Mouse (Mus musculus) lung, postnatal 0 days (tissue): ENCODE measurements around the gene Lrrfip2. TPM values are rescaled to one million over a fixed set of nuclear protein-coding genes. Genes with fewer than 3 reads are reported as not detected.
A peak's percentile ranks its signal among the peaks of the same experiment; 100 is the strongest.

Source experiments
- ATAC-seq: fragments of 200-750 bp; cut with Nextera tagmentation; 2 replicates; pipeline ENCODE4 v1.8.0; 2017; ENCODE audit warnings: moderate library complexity
- DNase-seq: peaks from one replicate; pipeline ENCODE4 v3.0.0-alpha.2; 2016; ENCODE audit warnings: low spot score
- H3K27ac ChIP-seq: fragments of 300-500 bp; sonication (generic); 2 replicates; pipeline ENCODE4 v1.5.1; 2014; ENCODE audit warnings: antibody characterized with exemption, mild to moderate bottlenecking, low read length, mixed read lengths
- H3K27me3 ChIP-seq: fragments of 300-500 bp; sonication (generic); replicated peaks from 2 replicates; pipeline ENCODE4 v1.6.1; 2014; ENCODE audit warnings: low read length, mixed read lengths; ENCODE audit not compliant: insufficient read depth
- H3K36me3 ChIP-seq: fragments of 300-500 bp; sonication (generic); 2 replicates; pipeline ENCODE4 v1.6.1; 2014; ENCODE audit warnings: low read length, mixed read lengths; ENCODE audit not compliant: insufficient read depth
- H3K4me1 ChIP-seq: fragments of 300-500 bp; sonication (generic); 2 replicates; pipeline ENCODE4 v1.6.1; 2014; ENCODE audit warnings: antibody characterized with exemption, low read depth, low read length, mixed read lengths; ENCODE audit not compliant: insufficient read depth
- H3K4me2 ChIP-seq: fragments of 300-500 bp; sonication (generic); replicated peaks from 2 replicates; pipeline ENCODE4 v1.6.1; 2014; ENCODE audit warnings: low read depth, mild to moderate bottlenecking, low read length, moderate library complexity, mixed read lengths
- H3K4me3 ChIP-seq: fragments of 300-500 bp; sonication (generic); 2 replicates; pipeline ENCODE4 v1.5.1; 2014; ENCODE audit warnings: low read depth, low read length
- H3K9ac ChIP-seq: fragments of 300-500 bp; sonication (generic); replicated peaks from 2 replicates; pipeline ENCODE4 v1.6.1; 2014; ENCODE audit warnings: low read depth, mild to moderate bottlenecking
- H3K9me3 ChIP-seq: fragments of 300-500 bp; sonication (generic); 2 replicates; pipeline ENCODE4 v1.6.1; 2016; ENCODE audit warnings: low read length, mixed read lengths
- CTCF ChIP-seq: IDR thresholded peaks from 2 replicates; pipeline ENCODE4 v1.5.1; 2016; ENCODE audit warnings: antibody characterized with exemption, mild to moderate bottlenecking
- EP300 ChIP-seq: IDR thresholded peaks from 2 replicates; pipeline ENCODE4 v1.6.1; 2016; ENCODE audit warnings: antibody characterized with exemption, mild to moderate bottlenecking, control low read depth
- WGBS: fragments of 180-500 bp; shearing (Covaris S2); extraction: QIAGEN DNeasy Blood & Tissue Kit; methylation state at CpG from one replicate; pipeline ENCODE4 v1.1.7; 2014; 5-methylcytosine and 5-hydroxymethylcytosine counted together
- polyA plus RNA-seq: library from polyadenylated mRNA; unstranded; fragments of >200 nt; fragmentation: Nextera tagmentation; extraction: Ambion mirVana; gene quantifications from 2 replicates; pipeline ENCODE4 v1.2.1, GENCODE M21; 2015

The Lrrfip2 gene
- polyA plus RNA-seq, 1 experiment from 2014 or later = 54.2 TPM

DNA sequence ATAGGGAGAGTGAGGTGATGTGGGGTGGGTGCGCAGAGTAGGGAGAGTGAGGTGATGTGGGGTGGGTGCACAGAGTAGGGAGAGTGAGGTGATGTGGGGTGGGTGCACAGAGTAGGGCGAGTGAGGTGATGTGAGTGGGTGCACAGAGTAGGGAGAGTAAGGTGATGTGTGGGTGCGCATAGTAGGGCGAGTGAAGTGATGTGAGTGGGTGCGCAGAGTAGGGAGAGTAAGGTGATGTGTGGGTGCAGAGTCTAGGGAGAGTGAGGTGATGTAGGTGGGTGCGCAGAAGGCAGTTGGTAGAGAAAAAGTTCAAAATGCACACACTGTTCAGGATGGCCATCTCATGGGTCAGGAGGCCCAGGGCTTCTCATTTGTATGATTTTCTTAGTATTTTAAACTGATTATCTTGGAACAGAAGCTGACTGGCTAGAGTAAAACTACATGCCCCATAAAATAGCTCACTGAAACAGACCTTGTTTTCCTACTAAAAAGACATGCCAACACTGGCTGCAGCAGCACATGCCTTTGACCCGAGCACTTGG, 91.8 kb downstream of the Lrrfip2 start:
- ATAC-seq (no peak), DNase-seq (no peak)
- 93% methylated on average over 7 of the region's 7 CpGs for WGBS
- Histone ChIP-seq H3K4me3 (no peak overlapping the region), H3K4me2 (no peak overlapping the region), H3K27ac (no peak overlapping the region), H3K36me3 (no peaks in the 10 kb centered on the region), H3K4me1 (no peaks in the 10 kb centered on the region), H3K27me3 (no peaks in the 10 kb centered on the region), H3K9me3 (no peaks in the 10 kb centered on the region), H3K9ac (no peak overlapping the region)
- no peak for TF ChIP-seq CTCF
- no peak for TF ChIP-seq EP300

GRCm38 (mm10) chr9:111210412-111210811, 93.0 kb downstream of the Lrrfip2 start:
- Histone ChIP-seq H3K36me3 (no peaks in the 10 kb centered on the region), H3K27ac (no peak overlapping the region), H3K27me3 (no peaks in the 10 kb centered on the region), H3K4me1 (no peaks in the 10 kb centered on the region), H3K9ac (no peak overlapping the region), H3K4me2 (no peak overlapping the region), H3K9me3 (no peaks in the 10 kb centered on the region), H3K4me3 (no peak overlapping the region)
- TF ChIP-seq EP300 = no peak
- no peak for TF ChIP-seq CTCF
- DNase-seq = no peak
- WGBS = 82% methylated on average over 4 of the region's 4 CpGs
- no peak for ATAC-seq

GRCm38 (mm10) chr9:111211122-111212041, 94.0 kb downstream of the Lrrfip2 start:
- no peaks in the 10 kb centered on the region for H3K4me1 ChIP-seq
- no peak for ATAC-seq

DNA sequence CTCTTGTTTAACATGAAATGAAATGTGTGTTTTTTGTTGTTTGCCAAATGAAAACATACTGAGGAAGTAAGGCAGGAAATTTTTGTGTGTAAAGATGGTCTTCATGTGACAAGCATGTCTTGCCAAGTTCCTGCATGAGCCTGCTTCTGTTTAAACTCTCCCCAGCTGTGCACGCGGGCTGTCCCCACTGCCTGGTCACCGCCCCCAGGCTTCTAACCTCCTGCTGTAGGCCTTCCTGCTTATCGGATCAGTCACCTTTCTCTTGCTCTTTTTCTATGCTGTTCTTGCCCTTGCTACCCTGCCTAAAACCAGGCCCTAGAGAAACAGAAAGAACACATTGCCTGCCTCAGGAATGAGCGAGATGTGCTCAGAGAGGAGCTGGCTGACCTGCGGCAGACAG, 96.1 kb downstream of the Lrrfip2 start:
- no peaks in the 10 kb centered on the region for H3K4me1 ChIP-seq
- H3K36me3 ChIP-seq = 0 out of 2 replicates have a peak, but pooled peaks cover 6% of the 10 kb centered on the region
- no peak overlapping the region for H3K4me3 ChIP-seq
- TF ChIP-seq CTCF = no peak
- TF ChIP-seq EP300 = no peak
- DNase-seq (no peak), ATAC-seq (no peak)
- 52% methylated on average over 6 of the region's 6 CpGs for whole genome bisulfite sequencing
- H3K4me2 ChIP-seq = no peak overlapping the region
- H3K27me3 ChIP-seq = no peaks in the 10 kb centered on the region
- H3K9ac ChIP-seq = no peak overlapping the region
- no peaks in the 10 kb centered on the region for H3K9me3 ChIP-seq
- no peak overlapping the region for H3K27ac ChIP-seq

More at GRCm38 (mm10) chr9:111211122-111212041, 94.0 kb downstream of the Lrrfip2 start:
- no peak overlapping the region for H3K27ac ChIP-seq
- H3K4me3 ChIP-seq = no peak overlapping the region
- no peaks in the 10 kb centered on the region for H3K27me3 ChIP-seq
- 64% methylated on average over 10 of the region's 10 CpGs for WGBS
- H3K9me3 ChIP-seq = no peaks in the 10 kb centered on the region
- no peak overlapping the region for H3K9ac ChIP-seq
- no peak overlapping the region for H3K4me2 ChIP-seq
- DNase-seq = no peak
- TF ChIP-seq CTCF = no peak
- TF ChIP-seq EP300 = no peak
- no peaks in the 10 kb centered on the region for H3K36me3 ChIP-seq

DNA sequence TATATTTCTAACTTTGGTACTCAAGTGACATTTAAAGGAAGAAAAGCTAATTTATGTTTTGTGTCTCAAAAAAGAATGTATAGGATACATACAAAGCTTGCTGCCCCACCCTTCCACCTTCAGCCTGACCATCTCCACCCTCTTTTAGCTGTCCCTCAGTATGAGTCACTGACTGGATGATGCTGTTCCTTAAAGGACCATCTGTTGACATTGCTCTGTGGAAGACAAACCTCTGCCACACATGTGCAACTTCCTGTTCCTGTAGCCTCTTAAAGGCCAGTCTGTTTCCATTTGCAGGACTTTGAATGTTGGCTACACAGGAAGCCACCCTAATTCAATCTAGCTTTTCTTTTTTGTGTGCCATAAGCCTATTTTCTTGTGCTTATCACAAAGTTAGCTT, 99.0 kb downstream of the Lrrfip2 start:
- Histone ChIP-seq H3K9me3 (no peaks in the 10 kb centered on the region), H3K36me3 (peaks cover 16% of the 10 kb centered on the region; the same call in 1 of the 2 replicates), H3K27ac (no peak overlapping the region), H3K4me2 (no peak overlapping the region), H3K9ac (no peak overlapping the region), H3K27me3 (no peaks in the 10 kb centered on the region), H3K4me1 (no peaks in the 10 kb centered on the region), H3K4me3 (no peak overlapping the region)
- DNase-seq = peak; percentile 19
- TF ChIP-seq EP300 (no peak), CTCF (no peak)
- ATAC-seq = no peak

- Histone ChIP-seq H3K4me1 (no peaks in the 10 kb centered on the region), H3K9ac (no peak overlapping the region), H3K27me3 (no peaks in the 10 kb centered on the region), H3K36me3 (peaks cover 37% of the 10 kb centered on the region; the same call in 1 of the 2 replicates), H3K4me2 (no peak overlapping the region), H3K27ac (no peak overlapping the region), H3K9me3 (no peaks in the 10 kb centered on the region), H3K4me3 (no peak overlapping the region)
- TF ChIP-seq EP300 = no peak
- TF ChIP-seq CTCF = no peak
- 89% methylated on average over 5 of the region's 5 CpGs for WGBS
- ATAC-seq (no peak), DNase-seq (no peak)
These were observed 103.2 kb downstream of the Lrrfip2 start for GRCm38 (mm10) chr9:111220551-111221080.
